Mouse (Mus musculus): Measurements from ENCODE around the gene 9530077C05Rik.
"Not testable (repeated sequence)": the region's sequence is repeated elsewhere in the genome, so short reads cannot be mapped to it uniquely, and the experiment has no call there.

Gene 9530077C05Rik

DNA sequence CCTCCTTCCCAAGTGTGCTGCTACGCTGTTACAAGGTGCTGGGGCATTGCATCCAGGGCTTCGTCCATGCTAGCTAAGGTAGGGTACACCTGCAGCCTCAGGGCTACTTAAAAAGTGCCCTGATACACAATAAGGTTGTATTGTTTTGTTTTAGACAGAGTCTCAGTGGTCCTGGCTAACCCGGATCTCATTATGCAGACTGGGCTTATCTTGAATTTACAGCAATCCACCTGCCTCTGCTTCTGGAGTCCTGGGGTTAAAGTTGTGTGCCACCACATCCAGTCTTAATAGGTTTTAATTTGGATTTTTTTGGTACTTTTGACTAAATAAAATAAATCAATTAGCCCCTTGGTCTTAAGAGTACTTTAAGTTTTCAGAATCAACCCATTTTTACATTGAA is 8.6 kb downstream of the 9530077C05Rik start:
- ATAC-seq (ENCODE audit: low TSS enrichment), result no peak

DNA sequence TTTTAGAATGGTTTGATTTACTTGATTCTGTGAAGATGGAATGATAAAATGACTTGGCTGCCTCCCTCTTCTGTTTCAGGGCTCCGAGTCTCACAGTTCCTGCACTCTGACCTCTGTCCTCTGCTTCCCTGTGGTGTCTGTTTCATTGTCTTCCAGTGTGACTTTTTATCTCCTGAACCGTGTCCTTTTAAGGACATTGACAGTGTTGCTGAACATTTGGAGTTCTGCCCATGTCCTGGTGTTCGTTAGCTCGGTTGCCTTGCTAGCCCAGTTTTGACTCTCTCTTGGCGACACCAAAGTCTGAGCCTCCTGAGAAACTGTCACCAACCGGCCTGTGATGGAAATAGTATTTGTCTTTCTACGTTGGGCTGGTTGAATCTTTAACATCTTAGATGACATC is 9.2 kb downstream of the 9530077C05Rik start:
- ATAC-seq (ENCODE audit: low TSS enrichment), result no peak

DNA sequence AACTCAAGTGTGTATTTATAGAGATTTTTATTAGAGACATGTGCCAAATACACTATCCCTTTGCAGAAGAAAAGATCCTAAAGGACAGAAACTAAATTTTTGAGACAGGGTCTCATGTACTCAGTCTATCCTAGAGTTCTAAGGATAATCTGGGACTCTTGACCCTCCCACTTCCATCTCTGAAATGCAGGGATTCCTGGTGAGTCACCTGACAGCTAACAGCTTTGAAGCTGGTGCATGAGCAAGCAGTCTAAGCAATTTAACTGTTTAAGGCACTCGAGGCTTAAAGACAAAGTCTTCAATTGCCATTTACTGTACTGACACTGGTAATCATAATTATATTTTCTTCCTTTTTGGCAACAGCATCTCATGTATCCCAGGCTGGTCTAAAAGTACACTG is 11.2 kb downstream of the 9530077C05Rik start:
- ATAC-seq (ENCODE audit: low TSS enrichment), result 0 out of 2 replicates have a peak, but pooled peaks have one; percentile 50

DNA sequence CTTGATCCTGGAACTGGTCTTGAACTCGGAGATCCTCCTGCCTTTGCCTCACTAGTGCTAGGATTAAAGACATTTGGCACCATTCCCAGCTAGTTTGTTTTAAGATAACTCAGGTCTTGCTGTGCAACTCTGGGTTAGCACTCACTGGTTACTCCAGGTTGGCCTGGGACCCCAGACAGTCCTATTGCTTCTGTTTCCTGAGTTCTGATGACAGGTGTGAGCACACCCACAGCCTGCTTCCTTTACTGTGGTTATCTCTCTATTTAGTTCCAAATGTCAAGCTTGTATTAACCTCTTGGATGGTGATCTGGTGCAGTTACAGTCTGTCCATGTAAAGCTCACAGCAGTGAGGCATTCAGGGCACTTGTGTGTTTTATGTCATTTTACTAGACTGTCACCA is 12.2 kb downstream of the 9530077C05Rik start:
- no peak for ATAC-seq (ENCODE audit: low TSS enrichment)

DNA sequence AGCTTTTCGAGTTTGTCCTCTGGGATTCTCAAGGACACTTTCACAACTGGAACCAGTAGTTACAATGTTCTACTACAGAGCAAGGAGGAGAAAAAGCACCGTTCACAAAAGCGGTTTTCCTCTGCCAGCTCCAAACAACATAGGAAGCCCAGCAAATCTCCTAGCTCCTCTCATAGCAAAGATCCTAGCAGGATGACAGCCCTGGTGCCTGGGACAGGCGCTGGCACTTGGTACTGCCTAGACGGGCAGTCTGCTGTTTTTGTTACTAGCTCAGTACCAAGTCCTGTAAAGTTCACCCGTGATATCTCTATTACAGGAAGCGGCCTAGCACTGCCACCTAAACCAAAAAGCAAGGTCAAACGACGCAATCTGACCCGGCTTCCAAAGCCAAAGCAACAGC is 12.9 kb downstream of the 9530077C05Rik start:
- ATAC-seq (ENCODE audit: low TSS enrichment), result no peak

DNA sequence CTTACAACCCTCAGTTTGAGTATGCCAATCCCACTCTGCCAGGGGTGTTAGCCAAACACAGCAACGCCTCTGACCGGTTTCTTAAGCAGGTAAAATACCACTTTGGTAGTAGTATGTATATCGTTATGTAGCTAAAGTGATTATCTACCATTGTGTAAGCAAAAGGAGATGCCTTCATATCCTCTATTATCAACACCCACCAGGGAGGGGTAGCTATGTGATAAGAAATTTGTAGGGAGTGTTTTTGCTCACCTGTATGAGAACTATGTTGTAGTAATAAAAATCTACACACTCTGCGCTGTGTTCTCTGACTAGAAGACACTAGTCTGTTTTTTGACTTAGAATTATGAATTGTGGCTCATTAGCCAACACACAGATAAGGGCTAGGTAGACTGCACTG is 13.4 kb downstream of the 9530077C05Rik start:
- ATAC-seq (ENCODE audit: low TSS enrichment), result no peak

DNA sequence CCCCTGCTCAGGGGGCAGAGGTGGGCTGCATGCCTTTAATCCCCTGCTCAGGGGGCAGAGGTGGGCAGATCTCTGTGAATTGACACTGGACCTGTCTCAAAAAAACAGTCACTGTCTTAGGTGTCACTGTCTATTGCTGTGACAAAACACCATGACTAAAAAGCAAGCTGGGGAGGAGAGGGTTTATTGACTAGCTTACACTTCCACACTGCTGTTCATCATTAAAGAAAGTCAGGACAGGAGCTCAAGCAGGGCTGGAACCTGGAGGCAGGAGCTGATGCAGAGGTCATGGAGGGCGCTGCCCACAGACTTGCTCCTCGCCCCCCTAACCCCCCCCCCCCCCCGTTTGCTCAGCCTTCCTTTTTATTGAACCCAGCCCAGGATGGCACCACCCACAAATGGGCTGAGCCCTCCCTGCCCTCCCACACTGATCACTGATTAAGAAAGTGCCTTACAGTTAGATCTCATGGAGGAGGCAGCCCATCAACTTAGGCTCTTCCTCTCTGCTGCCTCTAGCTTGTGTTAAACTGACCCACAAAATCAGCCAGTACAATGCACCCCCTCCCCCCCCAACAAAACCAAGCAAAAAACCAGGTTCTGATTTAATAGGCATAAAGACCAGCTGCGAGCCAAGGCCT is 16.8 kb downstream of the 9530077C05Rik start:
- no peak for ATAC-seq (ENCODE audit: low TSS enrichment)

DNA sequence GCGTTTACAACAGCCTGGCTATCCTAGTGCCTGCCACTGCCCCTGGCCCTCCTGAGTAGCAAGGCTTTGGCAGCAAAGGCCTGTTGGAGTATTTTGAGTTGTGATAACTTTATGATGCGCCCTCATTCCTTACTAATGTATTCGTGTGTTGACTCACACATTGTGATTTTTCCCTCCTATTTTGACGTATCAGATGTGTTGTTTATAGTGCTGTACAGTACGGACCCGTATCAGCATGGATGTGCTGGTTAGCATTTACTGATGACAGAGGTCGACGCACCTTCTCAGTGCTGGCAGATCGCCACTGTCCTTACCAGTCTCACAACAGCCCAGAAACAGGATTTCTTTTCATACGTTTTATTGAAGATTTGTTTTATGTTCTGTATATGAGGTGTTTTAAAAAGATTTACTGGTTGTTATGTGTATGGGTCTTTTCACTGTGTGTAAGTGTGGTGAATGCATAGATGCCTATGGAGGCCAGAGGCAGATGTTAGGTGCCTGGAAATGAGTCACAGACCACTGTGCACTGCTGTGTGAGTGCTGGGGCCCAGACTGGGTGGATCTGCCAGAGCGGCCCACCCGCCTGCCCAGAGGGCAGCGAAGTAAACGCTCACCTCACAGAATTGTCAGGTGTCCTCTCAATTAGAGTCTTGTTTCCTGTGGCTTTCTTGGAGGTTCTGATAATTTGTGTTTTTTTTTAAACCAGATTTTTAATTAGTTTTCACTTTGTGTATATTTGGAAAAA is 17.5 kb downstream of the 9530077C05Rik start:
- ATAC-seq (ENCODE audit: low TSS enrichment), result no peak

DNA sequence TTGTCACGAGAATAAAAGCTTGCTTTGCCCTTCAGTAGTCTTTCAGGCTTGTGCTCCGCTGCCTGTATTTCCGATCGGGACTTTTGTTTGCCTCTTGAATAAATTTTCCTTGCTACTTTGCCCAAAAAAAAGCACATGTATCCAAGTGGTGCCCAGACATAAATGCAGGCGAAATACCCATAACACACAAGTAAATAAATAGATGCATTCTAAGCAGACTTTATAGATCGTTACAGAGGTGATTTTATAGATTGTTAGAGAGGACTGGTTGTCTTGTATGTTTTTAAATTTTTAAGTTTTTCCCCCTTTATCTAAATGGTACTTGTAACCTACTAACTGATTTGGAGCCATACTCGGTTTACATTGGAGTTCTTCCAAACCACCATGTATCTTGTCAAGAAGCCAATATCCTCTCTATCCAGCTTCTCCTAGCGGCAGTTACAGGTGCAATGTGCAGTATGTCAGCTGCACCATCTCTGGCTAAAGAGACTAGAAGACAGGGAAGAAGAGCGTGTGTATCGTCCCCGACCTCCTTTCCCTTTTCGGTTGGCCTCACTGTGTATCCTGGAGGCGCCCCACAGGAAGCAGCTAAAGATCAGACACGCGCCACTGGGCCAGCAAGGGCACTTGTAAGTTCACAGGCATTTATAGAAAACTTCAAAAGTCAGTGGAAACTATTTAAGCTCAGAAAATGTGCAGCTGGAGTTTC is 18.4 kb downstream of the 9530077C05Rik start:
- ATAC-seq (ENCODE audit: low TSS enrichment), result no peak

DNA sequence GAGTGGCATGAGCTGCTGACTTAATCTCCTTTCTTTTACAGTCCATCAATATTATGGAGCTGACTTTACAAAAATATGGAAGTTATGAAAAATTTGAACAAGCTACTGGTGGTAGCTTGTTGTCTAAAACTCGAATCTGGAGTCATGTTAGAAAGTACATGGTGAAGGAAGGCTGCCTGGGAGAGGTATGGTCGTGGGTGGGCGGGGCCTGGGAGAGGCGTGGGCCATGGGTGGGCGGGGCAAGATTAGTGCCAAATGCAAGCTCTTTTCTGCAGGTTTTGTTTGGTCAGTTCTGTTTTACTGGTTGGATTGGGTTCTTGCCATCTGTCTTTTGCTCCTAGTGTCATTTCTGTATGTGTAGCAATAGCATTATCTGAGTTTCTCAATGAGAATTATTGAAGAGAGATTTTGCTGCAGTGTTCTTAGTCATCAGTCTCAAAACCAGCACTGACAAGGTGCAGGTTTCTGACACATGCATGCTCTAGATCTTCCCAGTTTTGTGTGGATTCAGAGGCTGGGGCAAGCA is 19.1 kb downstream of the 9530077C05Rik start:
- ATAC-seq (ENCODE audit: low TSS enrichment), result no peak

DNA sequence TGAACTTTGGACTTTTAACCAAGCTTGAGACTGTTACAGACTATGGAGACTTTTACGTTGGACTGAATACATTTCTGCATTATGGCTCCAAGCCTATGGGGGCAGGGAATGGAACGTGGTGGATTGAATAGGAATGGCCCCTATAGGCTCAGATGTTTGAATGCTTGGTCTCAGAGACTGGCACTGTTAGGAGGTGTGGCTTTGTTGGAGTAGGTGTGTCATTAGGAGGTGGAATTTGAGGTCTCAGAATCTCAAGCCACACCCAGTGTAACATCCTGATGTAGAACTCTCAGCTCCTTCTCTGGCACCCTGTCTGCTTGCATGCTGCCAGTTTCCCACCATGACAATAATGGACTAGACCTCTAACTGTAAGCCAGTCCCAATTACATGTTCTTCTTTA is 21.9 kb downstream of the 9530077C05Rik start:
- ATAC-seq (ENCODE audit: low TSS enrichment), result no peak

DNA sequence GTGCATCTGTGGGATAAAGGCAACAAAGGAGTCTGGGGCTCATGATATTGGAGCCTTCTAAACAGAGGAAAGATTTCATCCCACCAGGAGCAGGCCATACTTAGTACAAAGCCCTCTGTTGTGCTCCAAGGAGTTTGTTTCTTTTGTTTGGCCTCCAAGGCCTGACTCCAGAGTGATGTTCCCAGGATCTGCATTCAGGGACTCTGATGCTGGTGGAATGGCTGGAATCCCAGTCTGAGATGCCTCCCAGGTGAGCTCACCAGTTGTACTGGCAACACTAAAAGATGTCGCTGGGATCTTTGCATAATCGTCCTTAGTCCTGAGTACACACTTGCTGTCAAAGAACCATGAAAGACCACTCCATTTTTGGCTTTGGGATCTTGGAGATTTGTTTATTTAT is 22.8 kb downstream of the 9530077C05Rik start:
- ATAC-seq (ENCODE audit: low TSS enrichment), result no peak

DNA sequence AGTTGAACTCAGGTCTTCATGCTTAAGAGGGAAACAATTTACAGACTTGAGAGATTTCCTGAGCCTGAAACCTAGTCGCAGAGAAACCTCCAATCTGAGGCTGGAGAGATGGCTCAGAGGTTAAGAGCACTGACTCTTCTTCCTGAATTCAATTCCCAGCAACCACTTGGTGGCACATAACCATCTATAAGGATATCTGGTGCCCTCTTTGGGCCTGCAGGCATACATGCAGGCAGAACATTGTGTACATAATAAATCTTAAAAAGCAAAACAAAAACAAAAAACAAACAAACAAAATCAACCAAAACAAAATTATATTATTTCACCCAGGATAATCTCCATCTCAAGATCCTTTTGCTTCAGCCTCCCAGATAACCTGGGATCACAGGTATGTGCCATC is 27.5 kb downstream of the 9530077C05Rik start:
- ATAC-seq (ENCODE audit: low TSS enrichment), result no peak

DNA sequence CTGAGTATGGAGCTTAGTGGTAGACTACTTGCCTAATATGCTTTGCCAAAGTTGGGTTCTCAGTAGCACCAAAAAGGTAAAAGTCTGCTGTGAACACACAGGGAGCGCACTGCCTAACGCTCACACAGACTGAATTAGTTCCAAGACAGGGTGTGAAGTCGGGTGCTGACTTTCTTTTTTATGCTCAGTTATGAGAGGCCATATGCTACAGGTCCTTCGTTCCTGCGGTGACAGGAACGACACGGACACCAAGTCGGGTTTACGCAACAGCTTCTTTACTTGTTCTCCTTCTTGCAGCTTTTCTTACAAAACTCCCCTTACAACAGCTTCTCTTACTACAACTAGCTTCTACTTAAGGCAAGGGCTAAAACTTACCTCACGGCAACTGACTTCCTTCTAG is 31.8 kb downstream of the 9530077C05Rik start:
- ATAC-seq (ENCODE audit: low TSS enrichment), result no peak

DNA sequence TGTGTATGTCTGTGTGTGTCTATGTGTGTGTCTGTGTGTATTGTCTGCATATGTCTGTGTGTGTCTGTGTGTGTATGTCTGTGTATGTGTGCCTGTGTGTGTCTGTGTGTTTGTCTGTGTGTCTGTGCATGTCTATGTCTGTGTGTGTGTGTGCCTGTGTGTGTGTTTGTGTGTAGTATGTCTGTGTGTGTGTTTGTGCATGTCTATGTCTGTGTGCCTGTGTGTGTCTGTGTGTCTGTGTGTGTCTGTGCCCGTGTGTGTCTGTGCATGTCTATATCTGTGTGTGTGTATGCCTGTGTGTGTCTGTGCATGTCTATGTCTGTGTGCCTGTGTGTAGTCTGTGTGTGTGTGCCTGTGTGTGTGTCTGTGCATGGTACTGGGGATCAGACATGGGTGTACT is 33.8 kb downstream of the 9530077C05Rik start:
- no peak for ATAC-seq (ENCODE audit: low TSS enrichment)

DNA sequence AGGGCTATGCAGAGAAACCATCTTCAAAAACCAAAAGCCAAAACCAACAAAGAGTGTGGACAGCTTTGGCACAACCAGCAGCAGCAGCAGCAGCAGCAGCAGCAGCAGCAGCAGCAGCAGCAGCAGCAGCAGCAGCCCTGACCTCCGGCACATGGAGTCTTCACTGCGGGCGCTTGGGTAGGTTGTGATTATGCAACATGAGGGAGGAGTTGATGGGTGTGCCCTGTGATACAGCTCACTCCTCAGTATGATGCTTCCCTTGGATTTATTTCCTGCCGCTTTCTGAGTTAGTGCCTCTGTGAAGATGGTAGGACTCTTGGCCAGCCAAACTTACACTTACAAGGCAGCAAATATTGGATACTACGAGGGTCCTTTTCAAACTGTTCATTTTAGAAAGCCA is 35.9 kb downstream of the 9530077C05Rik start:
- no peak for ATAC-seq (ENCODE audit: low TSS enrichment)

DNA sequence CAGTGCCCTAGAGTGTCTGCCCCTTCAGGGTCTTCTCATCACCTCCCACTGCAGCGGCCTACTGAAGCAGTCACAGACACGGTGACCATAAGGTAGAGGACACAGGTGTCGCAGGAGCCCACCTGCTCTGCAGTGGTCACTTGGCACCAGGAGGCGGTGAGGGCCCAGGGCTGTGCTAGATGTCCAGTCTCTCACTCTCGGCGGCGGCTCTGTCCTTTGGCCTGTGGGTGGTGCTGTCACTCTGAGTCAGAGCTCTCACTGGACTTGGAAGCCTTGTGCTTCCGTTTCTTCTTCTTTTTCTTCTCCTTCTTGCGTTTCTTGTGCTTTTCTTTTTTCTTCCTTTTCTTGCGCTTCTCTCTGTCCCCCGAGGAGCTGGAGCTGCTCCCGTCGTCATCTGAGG is 37.1 kb downstream of the 9530077C05Rik start:
- ATAC-seq (ENCODE audit: low TSS enrichment), result no peak

DNA sequence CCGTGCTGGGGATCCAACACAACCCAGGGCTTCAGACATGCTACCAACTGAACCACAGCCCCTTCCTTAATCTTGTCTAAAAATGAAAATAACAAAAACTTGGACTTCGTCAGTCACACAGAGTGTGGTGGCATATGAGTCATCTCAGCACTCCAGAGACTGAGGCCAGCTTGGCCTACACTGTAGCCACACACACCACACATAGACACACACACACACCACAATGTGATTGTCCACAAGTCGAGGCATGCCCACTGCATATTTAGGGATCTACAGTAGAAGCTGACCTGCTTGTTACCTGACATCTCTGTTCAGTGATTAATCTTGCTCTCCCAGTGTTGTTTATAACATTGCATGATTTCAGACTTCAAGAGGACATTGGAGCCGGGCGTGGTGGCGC is 37.9 kb downstream of the 9530077C05Rik start:
- peak; percentile 44; the same call in 1 of the 2 replicates for ATAC-seq (ENCODE audit: low TSS enrichment)

DNA sequence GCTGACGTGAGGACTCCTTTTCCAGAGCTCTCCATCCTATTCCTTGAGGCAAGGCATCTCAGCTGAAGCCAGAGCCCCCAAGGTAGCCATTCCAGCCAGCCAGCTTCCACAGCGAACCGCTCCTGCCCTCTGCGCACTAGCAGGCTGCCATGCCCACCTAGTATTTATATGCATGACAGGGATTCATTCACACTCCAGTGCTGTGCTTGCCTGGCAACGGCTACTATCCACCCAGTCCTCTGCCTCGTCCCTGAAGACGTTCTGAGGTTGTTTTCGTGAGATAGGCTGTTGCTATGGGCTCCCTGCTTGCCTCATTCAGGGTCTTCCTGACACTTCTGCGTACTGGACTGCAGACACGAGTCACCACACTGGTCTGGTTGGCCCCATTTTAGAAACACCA is 41.4 kb downstream of the 9530077C05Rik start:
- ATAC-seq (ENCODE audit: low TSS enrichment), result peak; percentile 48

DNA sequence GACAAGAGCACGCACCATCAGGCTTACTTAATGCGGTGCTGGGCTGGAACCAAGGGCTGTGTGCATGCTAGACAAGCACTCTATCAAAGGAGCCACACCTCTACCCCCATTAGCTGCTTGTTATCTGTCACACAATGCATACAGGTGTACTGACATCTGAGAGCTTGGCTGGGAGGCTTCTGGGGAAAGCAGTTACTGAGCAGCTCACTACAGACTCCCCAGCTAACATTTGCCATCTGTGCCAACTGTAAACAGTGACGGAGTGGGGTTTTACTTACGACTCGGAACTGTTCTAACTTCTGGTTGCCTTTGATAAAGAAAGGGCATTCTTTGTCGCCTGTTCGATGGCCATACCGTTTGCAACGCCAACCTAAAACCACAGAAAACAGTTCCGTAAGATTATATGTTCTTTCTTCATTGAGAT is 42.2 kb downstream of the 9530077C05Rik start:
- no peak for ATAC-seq (ENCODE audit: low TSS enrichment)

DNA sequence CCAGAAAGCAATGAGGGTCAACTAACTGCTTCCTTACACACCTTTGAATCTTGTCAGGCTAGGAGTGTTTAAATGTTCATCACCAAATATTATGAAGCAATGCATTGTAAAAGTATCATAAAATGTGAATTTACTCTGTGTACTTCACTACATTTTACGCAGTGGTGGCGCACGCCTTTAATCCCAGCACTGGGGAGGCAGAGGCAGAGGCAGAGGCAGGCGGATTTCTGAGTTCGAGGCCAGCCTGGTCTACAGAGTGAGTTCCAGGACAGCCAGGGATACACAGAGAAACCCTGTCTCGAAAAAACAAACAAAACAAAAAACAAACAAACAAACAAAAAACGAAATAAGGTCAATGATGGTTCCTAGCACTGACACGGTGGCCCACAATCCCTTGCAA is 42.7 kb downstream of the 9530077C05Rik start, which contains the start of gene Gm17545:
Gene Gm17545, plus strand, starts transcription at position 301 of the 400 bp plus-strand sequence.
- ATAC-seq (ENCODE audit: low TSS enrichment), result not testable (repeated sequence)

DNA sequence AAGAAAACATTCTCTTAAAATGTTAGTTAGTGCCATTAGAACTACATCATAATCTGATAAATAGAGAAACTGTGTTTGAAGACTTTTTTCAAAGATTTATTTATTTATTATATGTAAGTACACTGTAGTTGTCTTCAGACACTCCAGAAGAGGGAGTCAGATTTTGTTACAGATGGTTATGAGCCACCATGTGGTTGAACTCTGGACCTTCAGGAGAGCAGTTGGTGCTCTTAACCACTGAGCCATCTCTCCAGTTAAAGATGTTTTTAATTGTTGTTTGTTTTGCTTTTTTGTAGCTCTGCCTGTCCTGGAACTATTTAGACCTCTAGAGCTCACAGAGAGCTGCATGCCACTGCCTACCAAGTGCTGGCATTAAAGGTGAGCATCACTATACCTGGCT is 43.7 kb downstream of the 9530077C05Rik start:
- no peak for ATAC-seq (ENCODE audit: low TSS enrichment)

Data from frontal cortex, adult (tissue).